Mouse (Mus musculus) stomach, postnatal 0 days (tissue): ENCODE results near the gene Rmdn3. TPM values are rescaled to one million over a fixed set of nuclear protein-coding genes. Genes with fewer than 3 reads are reported as not detected.

Experiments
- ATAC-seq: fragments of 200-750 bp; cut with Nextera tagmentation; 2 replicates; pipeline ENCODE4 v1.8.0; 2017; ENCODE audit not compliant: low FRiP score, low TSS enrichment
- DNase-seq: peaks from one replicate; pipeline ENCODE4 v3.0.0-alpha.2; 2016; ENCODE audit warnings: low spot score
- H3K27ac ChIP-seq: fragments of 300-500 bp; sonication (generic); replicated peaks from 2 replicates; pipeline ENCODE4 v1.5.1; 2014; ENCODE audit warnings: mild to moderate bottlenecking, control low read depth
- H3K27me3 ChIP-seq: fragments of 300-500 bp; sonication (generic); 2 replicates; pipeline ENCODE4 v1.6.1; 2014; ENCODE audit warnings: low read length; ENCODE audit not compliant: control insufficient read depth, insufficient read depth
- H3K36me3 ChIP-seq: fragments of 300-500 bp; sonication (generic); 2 replicates; pipeline ENCODE4 v1.6.1; 2014; ENCODE audit warnings: low read length, mixed read lengths; ENCODE audit not compliant: control insufficient read depth, insufficient read depth
- H3K4me1 ChIP-seq: fragments of 300-500 bp; sonication (generic); replicated peaks from 2 replicates; pipeline ENCODE4 v1.6.1; 2014; ENCODE audit warnings: antibody characterized with exemption; ENCODE audit not compliant: control insufficient read depth, insufficient read depth
- H3K4me2 ChIP-seq: fragments of 300-500 bp; sonication (generic); replicated peaks from 2 replicates; pipeline ENCODE4 v1.6.1; 2014; ENCODE audit warnings: low read depth, mild to moderate bottlenecking, control low read depth, moderate library complexity
- H3K4me3 ChIP-seq: fragments of 300-500 bp; sonication (generic); 2 replicates; pipeline ENCODE4 v1.5.1; 2014; ENCODE audit warnings: low read depth, low read length, control low read depth
- H3K9ac ChIP-seq: fragments of 300-500 bp; sonication (generic); 2 replicates; pipeline ENCODE4 v1.6.1; 2014; ENCODE audit warnings: mild to moderate bottlenecking, low read length, control low read depth, mixed read lengths
- H3K9me3 ChIP-seq: fragments of 300-500 bp; sonication (generic); 2 replicates; pipeline ENCODE4 v1.6.1; 2016; ENCODE audit warnings: low read length; ENCODE audit not compliant: control insufficient read depth
- CTCF ChIP-seq: IDR thresholded peaks from 2 replicates; pipeline ENCODE4 v1.5.1; 2016; ENCODE audit warnings: antibody characterized with exemption, low read depth, mild to moderate bottlenecking, moderate library complexity
- EP300 ChIP-seq: optimal IDR thresholded peaks from 2 replicates; pipeline ENCODE3; 2016; ENCODE audit warnings: antibody characterized with exemption
- WGBS: fragments of 180-500 bp; shearing (Covaris S2); extraction: QIAGEN DNeasy Blood & Tissue Kit; methylation state at CpG from one replicate; pipeline ENCODE4 v1.1.7; 2014; 5-methylcytosine and 5-hydroxymethylcytosine counted together
- polyA plus RNA-seq: library from polyadenylated mRNA; unstranded; fragments of >200 nt; fragmentation: Nextera tagmentation; extraction: Ambion mirVana; gene quantifications from 2 replicates; pipeline ENCODE4 v1.2.1, GENCODE M21; 2015

Gene Rmdn3
- polyA plus RNA-seq, 1 experiment from 2014 or later = 40.1 TPM

DNA sequence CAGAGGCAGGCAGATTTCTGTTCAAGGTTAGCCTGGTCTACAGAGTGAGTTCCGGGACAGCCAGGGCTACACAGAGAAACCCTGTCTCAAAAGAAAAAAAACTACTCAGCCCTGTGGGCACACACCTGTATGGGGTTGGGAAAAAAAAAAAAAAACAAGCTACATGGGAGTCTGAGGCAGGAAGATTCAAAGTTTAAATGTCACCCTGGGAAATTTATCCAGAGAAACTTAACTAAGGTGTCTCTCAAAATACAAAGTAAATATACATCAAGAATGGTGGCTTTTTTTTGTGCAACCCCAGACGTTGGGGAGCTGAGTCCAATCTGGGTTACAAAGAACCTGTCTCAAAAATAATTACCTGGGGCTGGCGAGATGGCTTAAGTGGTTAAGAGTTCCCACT is 45.8 kb downstream of the Rmdn3 start:
- no peaks in the 10 kb centered on the region for H3K36me3 ChIP-seq
- H3K4me1 ChIP-seq = no peaks in the 10 kb centered on the region
- H3K27ac ChIP-seq = no peak overlapping the region
- DNase-seq (no peak), ATAC-seq (no peak)
- no peaks in the 10 kb centered on the region for H3K27me3 ChIP-seq
- H3K9ac ChIP-seq = no peak overlapping the region
- H3K4me2 ChIP-seq = no peak overlapping the region
- WGBS = 87% methylated on average over 3 of the region's 3 CpGs
- H3K4me3 ChIP-seq = no peak overlapping the region
- TF ChIP-seq CTCF = no peak
- no peak for TF ChIP-seq EP300
- no peaks in the 10 kb centered on the region for H3K9me3 ChIP-seq

DNA sequence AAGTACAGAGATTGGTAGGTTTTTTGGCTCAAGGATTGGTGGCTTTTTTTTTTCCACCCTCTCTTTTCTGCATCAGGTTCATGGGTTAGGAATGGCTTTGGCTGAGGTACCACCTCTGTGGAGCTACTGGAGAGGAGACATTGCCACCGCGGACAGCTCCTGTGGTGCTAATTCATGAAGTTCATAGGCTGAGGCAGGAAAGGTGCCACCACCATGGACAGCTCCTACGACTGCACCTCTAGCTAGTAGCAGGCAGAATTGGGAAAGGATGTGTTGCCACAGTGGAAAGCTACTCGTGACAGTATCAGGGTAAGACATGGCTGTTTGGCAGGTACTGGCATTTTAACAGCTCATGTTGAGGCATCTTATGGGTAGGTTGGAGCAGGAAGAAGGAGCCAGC is 48.3 kb downstream of the Rmdn3 start:
- WGBS = 50% methylated on average over 4 of the region's 4 CpGs

DNA sequence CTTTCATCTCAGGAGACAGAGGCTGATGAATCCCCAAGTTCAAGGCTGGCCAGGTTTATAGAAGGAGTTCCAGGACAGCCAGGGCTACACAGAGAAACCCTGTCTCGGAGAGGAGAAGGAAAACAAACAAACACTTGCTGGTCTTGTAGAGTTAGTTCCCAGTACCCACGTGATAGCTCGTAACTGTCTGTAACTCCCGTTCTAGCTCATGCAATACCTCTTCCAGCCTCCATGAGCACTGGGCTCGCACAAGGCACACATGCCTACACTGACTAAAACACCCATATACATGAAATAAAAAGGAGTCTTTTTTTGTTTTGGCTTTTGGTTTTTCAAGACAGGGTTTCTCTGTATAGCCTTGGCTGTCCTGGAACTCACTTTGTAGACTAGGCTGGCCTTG is 50.3 kb downstream of the Rmdn3 start:
- Histone ChIP-seq H3K9me3 (no peaks in the 10 kb centered on the region), H3K4me2 (no peak overlapping the region), H3K9ac (no peak overlapping the region), H3K4me1 (no peaks in the 10 kb centered on the region), H3K27ac (no peak overlapping the region), H3K36me3 (peaks cover 5% of the 10 kb centered on the region; the same call in 1 of the 2 replicates), H3K4me3 (no peak overlapping the region), H3K27me3 (no peaks in the 10 kb centered on the region)
- 78% methylated on average over 5 of the region's 5 CpGs for WGBS
- DNase-seq (no peak), ATAC-seq (no peak)
- no peak for TF ChIP-seq CTCF
- TF ChIP-seq EP300 = no peak

More for the DNA sequence above, 48.3 kb downstream of the Rmdn3 start:
- H3K9me3 ChIP-seq = no peaks in the 10 kb centered on the region
- no peak overlapping the region for H3K4me2 ChIP-seq
- H3K36me3 ChIP-seq = no peaks in the 10 kb centered on the region
- TF ChIP-seq EP300 (no peak), CTCF (no peak)
- no peak overlapping the region for H3K4me3 ChIP-seq
- ATAC-seq = no peak
- peak; percentile 60 for DNase-seq
- H3K27ac ChIP-seq = no peak overlapping the region
- H3K4me1 ChIP-seq = no peaks in the 10 kb centered on the region
- no peaks in the 10 kb centered on the region for H3K27me3 ChIP-seq
- H3K9ac ChIP-seq = no peak overlapping the region

DNA sequence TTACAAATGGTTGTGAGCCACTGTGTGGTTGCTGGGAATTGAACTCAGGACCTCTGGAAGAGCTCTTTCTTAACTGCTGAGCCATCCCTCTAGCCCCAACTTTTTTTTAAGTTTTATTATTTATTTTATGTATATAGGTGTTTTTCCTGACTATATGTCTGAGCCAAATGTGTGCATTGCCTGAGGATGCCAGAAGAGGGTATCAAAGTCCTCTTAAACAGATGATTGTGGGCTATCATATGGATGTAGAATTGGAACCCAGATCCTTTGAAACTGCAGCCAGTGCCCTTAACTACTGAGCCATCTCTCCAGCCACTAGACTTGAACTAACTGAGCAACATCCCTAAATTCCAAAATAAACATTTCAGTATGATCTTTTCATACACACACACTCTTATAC is 55.3 kb downstream of the Rmdn3 start:
- Histone ChIP-seq H3K27ac (no peak overlapping the region), H3K4me1 (no peaks in the 10 kb centered on the region), H3K4me2 (no peak overlapping the region), H3K27me3 (no peaks in the 10 kb centered on the region), H3K9me3 (no peaks in the 10 kb centered on the region), H3K36me3 (peaks cover 5% of the 10 kb centered on the region; the same call in 1 of the 2 replicates), H3K9ac (no peak overlapping the region), H3K4me3 (no peak overlapping the region)
- no peak for DNase-seq
- no peak for TF ChIP-seq CTCF
- no peak for ATAC-seq

Other genes starting within 250 kb of the Rmdn3 start
- 13.6 and 14.2 TPM in 2 replicates for gene Chst14, start 230.5 kb downstream of the Rmdn3 start, polyA plus RNA-seq
- 20.7 and 21.3 TPM in 2 replicates for gene Ccdc32, start 127.6 kb downstream of the Rmdn3 start, polyA plus RNA-seq
- gene Rpusd2, start 122.2 kb downstream of the Rmdn3 start, polyA plus RNA-seq = 1.8 and 2.0 TPM in 2 replicates
- 9.9 and 15.5 TPM in 2 replicates for gene Knl1, start 109.9 kb downstream of the Rmdn3 start, polyA plus RNA-seq
- gene Rad51, start 44.2 kb downstream of the Rmdn3 start, polyA plus RNA-seq = 11.2 and 12.9 TPM in 2 replicates
- 1.3 and 1.5 TPM in 2 replicates for gene Gchfr, start 10.7 kb upstream of the Rmdn3 start, polyA plus RNA-seq
- gene Gm14137, start 17.5 kb upstream of the Rmdn3 start, polyA plus RNA-seq = 4.3 and 4.9 TPM in 2 replicates
- 28.5 and 30.9 TPM in 2 replicates for gene Zfyve19, start 51.6 kb upstream of the Rmdn3 start, polyA plus RNA-seq
- 11.7 and 12.5 TPM in 2 replicates for gene Dnajc17, start 51.8 kb upstream of the Rmdn3 start, polyA plus RNA-seq
- 0.57 and 0.81 TPM in 2 replicates for gene Ppp1r14d, start 72.9 kb upstream of the Rmdn3 start, polyA plus RNA-seq
- 70.9 and 80.2 TPM in 2 replicates for gene Spint1, start 80.3 kb upstream of the Rmdn3 start, polyA plus RNA-seq
- gene Rhov, start 114.2 kb upstream of the Rmdn3 start, polyA plus RNA-seq = 17.0 and 19.4 TPM in 2 replicates
- gene Vps18, start 131.7 kb upstream of the Rmdn3 start, polyA plus RNA-seq = 7.7 and 8.0 TPM in 2 replicates
- gene Dll4, start 168.8 kb upstream of the Rmdn3 start, polyA plus RNA-seq = 3.7 TPM in 2 replicates
- gene Chac1, start 194.2 kb upstream of the Rmdn3 start, polyA plus RNA-seq = 2.0 and 2.6 TPM in 2 replicates